In genomic region chr2:33627058-33627375, GRCm38 (mm10) we compare ENCODE assay signal across 22 mouse cellular contexts. TPM values are rescaled to one million over a fixed set of nuclear protein-coding genes. Genes with fewer than 3 reads are reported as not detected.
DNase-seq lines count a peak whose midpoint lies in the region; ATAC-seq and TF ChIP-seq lines count a peak whose summit lies in the region.
"Had no signal": no experiment of that assay in that cellular context is flagged by ENCODE, and none has a peak within 500 bp of the region (broad histone marks: within the 10 kb centered on the region; RNA-seq: fewer than 3 reads in every experiment).

No protein-coding gene starts in this region.

- H3K27ac ChIP-seq in hindbrain, embryonic 14.5 days = 0 out of 2 replicates have a peak overlapping the region, but pooled peaks have one; percentile 27
- H3K27ac ChIP-seq in hindbrain, postnatal 0 days = no peak overlapping the region
- H3K27ac ChIP-seq in embryonic facial prominence, embryonic 15.5 days (replicated peaks) = no peak overlapping the region
- H3K27ac ChIP-seq in limb, embryonic 10.5 days = peak overlapping the region; percentile 63
- H3K27ac ChIP-seq: gastrocnemius, adult 2 months; heart, embryonic 10.5 days; left cerebral cortex, adult 2 months; liver, embryonic 15.5 days had no signal

- WGBS in hindbrain, embryonic 14.5 days = 29% methylated on average over 10 of the region's 10 CpGs
- 23% methylated on average over 10 of the region's 10 CpGs for WGBS in hindbrain, postnatal 0 days
- 15% methylated on average over 10 of the region's 10 CpGs for WGBS in embryonic facial prominence, embryonic 15.5 days
- WGBS in limb, embryonic 10.5 days = 9% methylated on average over 10 of the region's 10 CpGs

- peaks cover 87% of the 10 kb centered on the region for H3K27me3 ChIP-seq in hindbrain, embryonic 14.5 days (ENCODE audit: control insufficient read depth, insufficient read depth, low read length)
- H3K27me3 ChIP-seq in hindbrain, postnatal 0 days (ENCODE audit: insufficient read depth, low read length) = peaks cover 35% of the 10 kb centered on the region
- H3K27me3 ChIP-seq in embryonic facial prominence, embryonic 15.5 days = peaks cover 76% of the 10 kb centered on the region
- H3K27me3 ChIP-seq in limb, embryonic 10.5 days (ENCODE audit: low read depth, poor library complexity, severe bottlenecking) = peaks cover 73% of the 10 kb centered on the region

- H3K9ac ChIP-seq in hindbrain, embryonic 14.5 days = peak overlapping the region; percentile 35; the same call in 1 of the 2 replicates
- no peak overlapping the region for H3K9ac ChIP-seq in hindbrain, postnatal 0 days (replicated peaks; ENCODE audit: low read length)
- H3K9ac ChIP-seq in embryonic facial prominence, embryonic 15.5 days = no peak overlapping the region
- H3K9ac ChIP-seq: liver, embryonic 15.5 days had no signal

- no peaks in the 10 kb centered on the region for H3K36me3 ChIP-seq in hindbrain, embryonic 14.5 days (replicated peaks; ENCODE audit: control insufficient read depth, insufficient read depth)
- H3K36me3 ChIP-seq in hindbrain, postnatal 0 days (ENCODE audit: insufficient read depth, low read length) = no peaks in the 10 kb centered on the region
- H3K36me3 ChIP-seq in embryonic facial prominence, embryonic 15.5 days = no peaks in the 10 kb centered on the region
- peaks cover 33% of the 10 kb centered on the region for H3K36me3 ChIP-seq in limb, embryonic 10.5 days
- H3K36me3 ChIP-seq: heart, embryonic 10.5 days; liver, embryonic 15.5 days had no signal

- no peak for TF ChIP-seq CTCF in hindbrain, postnatal 0 days (IDR thresholded peaks at IDR 0.05; ENCODE audit: low read depth)

- no peaks in the 10 kb centered on the region for H3K9me3 ChIP-seq in hindbrain, embryonic 14.5 days (ENCODE audit: control insufficient read depth, low read length)
- H3K9me3 ChIP-seq in hindbrain, postnatal 0 days (ENCODE audit: low read length) = no peaks in the 10 kb centered on the region
- no peaks in the 10 kb centered on the region for H3K9me3 ChIP-seq in embryonic facial prominence, embryonic 15.5 days (replicated peaks)
- no peaks in the 10 kb centered on the region for H3K9me3 ChIP-seq in limb, embryonic 10.5 days (replicated peaks)
- H3K9me3 ChIP-seq: heart, embryonic 10.5 days; liver, embryonic 15.5 days had no signal

- peak overlapping the region; percentile 29; the same call in 1 of the 2 replicates for H3K4me2 ChIP-seq in hindbrain, embryonic 14.5 days (replicated peaks)
- H3K4me2 ChIP-seq in hindbrain, postnatal 0 days (ENCODE audit: low read depth, low read length) = no peak overlapping the region
- H3K4me2 ChIP-seq in embryonic facial prominence, embryonic 15.5 days (replicated peaks) = peak overlapping the region; percentile 26
- H3K4me2 ChIP-seq: liver, embryonic 15.5 days had no signal

- H3K4me3 ChIP-seq in hindbrain, embryonic 14.5 days (replicated peaks; ENCODE audit: low read length) = no peak overlapping the region
- no peak overlapping the region for H3K4me3 ChIP-seq in hindbrain, postnatal 0 days (ENCODE audit: low read length)
- H3K4me3 ChIP-seq in embryonic facial prominence, embryonic 15.5 days (replicated peaks) = no peak overlapping the region
- peak overlapping the region; percentile 22 for H3K4me3 ChIP-seq in limb, embryonic 10.5 days
- H3K4me3 ChIP-seq: gastrocnemius, adult 2 months; heart, embryonic 10.5 days; left cerebral cortex, adult 2 months; liver, embryonic 15.5 days had no signal

- H3K4me1 ChIP-seq in hindbrain, embryonic 14.5 days (replicated peaks; ENCODE audit: control insufficient read depth, insufficient read depth, low read length) = peaks cover 26% of the 10 kb centered on the region
- no peaks in the 10 kb centered on the region for H3K4me1 ChIP-seq in hindbrain, postnatal 0 days (ENCODE audit: insufficient read depth, low read length)
- peaks cover 50% of the 10 kb centered on the region for H3K4me1 ChIP-seq in embryonic facial prominence, embryonic 15.5 days
- H3K4me1 ChIP-seq in limb, embryonic 10.5 days = peaks cover 93% of the 10 kb centered on the region
- H3K4me1 ChIP-seq: liver, embryonic 15.5 days had no signal

- no peak for DNase-seq in hindbrain, embryonic 14.5 days (ENCODE audit: low spot score)
- DNase-seq in hindbrain, postnatal 0 days (ENCODE audit: low spot score) = no peak
- DNase-seq in limb, embryonic 10.5 days (ENCODE audit: low spot score) = peak; percentile 45
- peak; percentile 45 for DNase-seq in neural tube, embryonic 10.5 days (ENCODE audit: extremely low spot score, low spot score)
- DNase-seq in layer of hippocampus, postnatal 36 days = no peak
- DNase-seq in thymus, postnatal 0 days (ENCODE audit: low spot score) = no peak
- DNase-seq: cerebellum, adult 8-10 months; gastrocnemius, adult 2 months; kidney, adult 8-10 months; kidney, postnatal 36 days; left cerebral cortex, postnatal 4 days; midbrain, embryonic 14.5 days; right cerebral cortex, adult 18-20 months had no signal

- no peak for ATAC-seq in hindbrain, embryonic 14.5 days (ENCODE audit: low FRiP score)
- no peak for ATAC-seq in hindbrain, postnatal 0 days
- ATAC-seq in embryonic facial prominence, embryonic 15.5 days (ENCODE audit: insufficient number of reproducible peaks, low FRiP score, low TSS enrichment, low read depth) = no peak

RNA-seq across cellular contexts. Expression of gene Lmx1b, which starts 13.3 kb away (rescaled TPM):
- polyA plus RNA-seq in hindbrain, embryonic 14.5 days (2014; fragmentation: Nextera tagmentation; extraction: Ambion mirVana) = 6.7 and 8.7 TPM in 2 replicates
- total RNA-seq in hindbrain, postnatal 0 days (2014; rRNA removed) = 17.3 and 21.1 TPM in 2 replicates
- polyA plus RNA-seq in hindbrain, postnatal 0 days (2015; fragmentation: Nextera tagmentation; extraction: Ambion mirVana) = 2.1 and 2.2 TPM in 2 replicates
- polyA plus RNA-seq in embryonic facial prominence, embryonic 15.5 days (2015; fragmentation: Nextera tagmentation; extraction: Ambion mirVana) = 0.59 and 0.67 TPM in 2 replicates
- 11.0 and 13.9 TPM in 2 replicates for polyA plus RNA-seq in limb, embryonic 10.5 days (2016; fragmentation: Nextera tagmentation; extraction: Ambion mirVana)
- under 1 TPM; 0.07 to 0.18 TPM for total RNA-seq in layer of hippocampus, postnatal 36 days (2021)
- polyA plus RNA-seq in thymus, postnatal 0 days (2015; fragmentation: Nextera tagmentation; extraction: Ambion mirVana) = 0.05 TPM in 1 of 2 replicates, not detected in the other
- total RNA-seq: common myeloid progenitor, adult 5-6 weeks had no signal
- polyA plus RNA-seq: C2C12; gonadal fat pad, adult 2 months; heart, postnatal 0 days; liver, embryonic 15.5 days; lung, embryonic 16.5 days had no signal

Comparison
In these comparisons a context has a peak if more than half of its experiments do, and no peak if none do; other contexts are left out.
1. H3K27ac ChIP-seq: peak in hindbrain, embryonic 14.5 days (single experiment) and limb, embryonic 10.5 days (single experiment); none in hindbrain, postnatal 0 days (single experiment) and embryonic facial prominence, embryonic 15.5 days (single experiment).
2. DNase-seq: peak in limb, embryonic 10.5 days (single experiment) and neural tube, embryonic 10.5 days (single experiment); none in hindbrain, embryonic 14.5 days (single experiment), hindbrain, postnatal 0 days (single experiment), layer of hippocampus, postnatal 36 days (0 of 2) and thymus, postnatal 0 days (single experiment).